Mouse (Mus musculus) gastrocnemius, adult 2 months (tissue): Measurements from ENCODE around the gene Cntnap4. TPM values are rescaled to one million over a fixed set of nuclear protein-coding genes. Genes with fewer than 3 reads are reported as not detected.
A peak's percentile ranks its signal among the peaks of the same experiment; 100 is the strongest.
"Not testable (repeated sequence)": the region's sequence is repeated elsewhere in the genome, so short reads cannot be mapped to it uniquely, and the experiment has no call there.

ENCODE experiments used
- DNase-seq: peaks from one replicate; pipeline ENCODE4 v3.0.0; 2022
- H3K27ac ChIP-seq: fragments of 200-600 bp; 2 replicates; pipeline ENCODE4 v1.8.1; 2022; ENCODE audit warnings: mild to moderate bottlenecking
- H3K4me3 ChIP-seq: fragments of 200-600 bp; 2 replicates; pipeline ENCODE4 v1.8.1; 2022; ENCODE audit warnings: mild to moderate bottlenecking, moderate library complexity
- CTCF ChIP-seq: fragments of 200-600 bp; IDR thresholded peaks from 2 replicates; pipeline ENCODE4 v1.8.1; 2022; ENCODE audit warnings: antibody characterized with exemption, mild to moderate bottlenecking, moderate library complexity
- intact Hi-C: fragments of 180-260 bp; cut with DNase I; formaldehyde crosslinking; loops from one replicate; pipeline ENCODE4 v1.15.1; 2025
- total RNA-seq, 2 experiments: library from RNA; stranded (reverse); gene quantifications; 2 replicates each; pipeline ENCODE4 v1.2.3; 2021

Cntnap4 gene
- total RNA-seq, 2 experiments from 2014 or later = 0.06 TPM; not detected in 1

GRCm38 (mm10) chr8:112755171-112755570 lies 185.3 kb downstream of the Cntnap4 start:
- DNase-seq = no peak
- no peak for TF ChIP-seq CTCF
- Histone ChIP-seq H3K27ac (no peak overlapping the region), H3K4me3 (no peak overlapping the region)
- intact Hi-C loops = no loop called here

DNA sequence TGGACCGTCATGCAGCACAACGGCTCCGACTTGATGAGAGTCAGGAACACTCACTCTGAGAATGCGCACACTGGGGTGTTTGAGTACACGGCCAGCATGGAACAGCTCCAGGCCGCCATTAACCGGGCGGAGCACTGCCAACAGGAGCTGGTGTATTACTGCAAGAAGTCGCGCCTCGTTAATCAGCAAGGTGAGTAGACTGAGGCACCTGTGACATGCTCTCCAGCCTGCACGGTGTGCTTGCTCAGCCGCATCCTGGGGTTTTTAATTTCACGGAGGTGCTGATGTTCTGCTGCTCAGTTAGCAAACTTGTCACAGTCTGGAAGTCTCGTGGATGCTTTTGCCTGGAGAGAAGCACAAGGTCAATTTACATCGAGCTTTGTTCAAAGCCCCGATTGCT lies 233.2 kb downstream of the Cntnap4 start:
- no peak overlapping the region for H3K4me3 ChIP-seq
- intact Hi-C loops = no loop called here
- DNase-seq = no peak
- no peak for TF ChIP-seq CTCF
- no peak overlapping the region for H3K27ac ChIP-seq

DNA sequence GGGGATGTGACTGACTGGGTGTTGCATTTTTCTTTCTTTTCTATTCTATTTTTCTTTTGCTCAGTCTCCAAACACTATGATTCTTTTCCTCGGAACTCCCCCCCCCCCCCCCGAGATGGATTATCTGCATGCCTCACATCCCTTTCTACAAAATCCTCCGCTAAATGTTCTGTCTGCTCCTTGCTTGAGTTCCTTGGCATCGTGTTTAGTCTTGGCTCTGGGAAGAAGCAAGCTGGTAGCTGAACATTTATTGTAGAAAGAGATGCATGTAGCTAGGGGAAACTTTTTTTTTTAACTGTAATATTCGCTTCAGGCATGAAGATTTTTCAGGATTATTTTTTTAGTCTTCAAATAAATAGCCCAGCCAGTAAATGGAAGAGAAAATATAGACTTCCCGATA lies 239.5 kb downstream of the Cntnap4 start:
- intact Hi-C loops = no loop called here
- DNase-seq = no peak
- no peak for TF ChIP-seq CTCF
- no peak overlapping the region for H3K27ac ChIP-seq
- H3K4me3 ChIP-seq = no peak overlapping the region

- intact Hi-C loops = no loop called here
- no peak for TF ChIP-seq CTCF
- DNase-seq = no peak
- no peak overlapping the region for H3K4me3 ChIP-seq
- H3K27ac ChIP-seq = no peak overlapping the region
Observed at GRCm38 (mm10) chr8:112841057-112841456, 271.2 kb downstream of the Cntnap4 start.

DNA sequence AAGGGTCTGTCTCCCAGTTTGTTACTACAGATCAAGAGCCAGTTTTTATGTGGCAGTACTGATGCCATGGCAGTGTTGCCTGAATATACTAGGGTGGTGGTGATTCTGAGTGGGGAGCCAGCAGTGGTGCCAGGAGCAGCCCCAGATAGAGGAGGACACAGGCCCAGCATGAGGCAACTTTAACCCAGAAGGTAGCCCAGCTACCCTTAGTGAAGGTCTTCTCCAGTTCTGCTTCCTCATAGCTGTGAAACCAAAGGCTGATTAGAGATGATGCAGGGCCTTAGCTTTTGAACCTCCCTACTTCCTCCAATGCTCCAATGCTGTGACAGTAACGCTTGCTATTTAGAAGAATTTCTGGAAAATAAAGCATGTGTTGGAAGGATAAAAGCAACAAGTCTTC lies 279.7 kb downstream of the Cntnap4 start:
- H3K4me3 ChIP-seq, H3K27ac ChIP-seq, intact Hi-C loops, DNase-seq: not testable (repeated sequence)

DNA sequence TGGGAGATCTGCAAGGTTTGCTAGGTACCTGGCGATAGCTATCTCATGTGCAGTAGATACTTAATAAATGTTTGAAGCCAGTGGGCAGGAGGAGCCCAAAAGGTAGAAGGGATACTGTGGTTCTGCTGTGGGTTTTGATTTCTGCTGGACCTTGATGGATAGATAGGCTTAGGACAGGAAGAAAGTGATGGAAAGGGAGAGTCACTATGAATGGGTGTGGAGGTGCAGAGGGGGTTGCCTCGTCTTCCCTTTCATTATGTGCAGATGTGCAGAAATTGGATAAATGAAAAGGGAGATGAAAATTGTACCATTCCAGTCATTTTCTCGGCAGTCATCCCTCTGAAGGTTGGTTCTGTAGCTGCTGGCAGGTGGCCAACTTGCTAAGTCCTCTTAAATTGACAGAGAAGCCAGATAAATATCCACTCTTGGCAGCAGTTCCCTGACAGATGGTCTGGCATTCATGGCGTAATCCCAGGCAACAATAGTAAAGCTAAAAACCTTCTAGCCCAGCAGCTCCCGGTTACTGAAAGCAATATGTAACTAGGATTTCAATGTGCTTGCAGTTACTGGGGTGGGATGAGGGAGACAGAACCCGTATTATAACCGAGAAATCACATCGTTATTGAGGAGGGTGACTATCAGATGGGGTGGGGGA lies 336.7 kb downstream of the Cntnap4 start:
- no peak overlapping the region for H3K27ac ChIP-seq
- H3K4me3 ChIP-seq = no peak overlapping the region
- intact Hi-C loops = no loop called here
- no peak for TF ChIP-seq CTCF
- peak; percentile 29 for DNase-seq

- no peak overlapping the region for H3K27ac ChIP-seq
- no peak for DNase-seq
- intact Hi-C loops = no loop called here
- H3K4me3 ChIP-seq = no peak overlapping the region
- TF ChIP-seq CTCF = no peak
Observed at GRCm38 (mm10) chr8:112909527-112909926, 339.7 kb downstream of the Cntnap4 start.

DNA sequence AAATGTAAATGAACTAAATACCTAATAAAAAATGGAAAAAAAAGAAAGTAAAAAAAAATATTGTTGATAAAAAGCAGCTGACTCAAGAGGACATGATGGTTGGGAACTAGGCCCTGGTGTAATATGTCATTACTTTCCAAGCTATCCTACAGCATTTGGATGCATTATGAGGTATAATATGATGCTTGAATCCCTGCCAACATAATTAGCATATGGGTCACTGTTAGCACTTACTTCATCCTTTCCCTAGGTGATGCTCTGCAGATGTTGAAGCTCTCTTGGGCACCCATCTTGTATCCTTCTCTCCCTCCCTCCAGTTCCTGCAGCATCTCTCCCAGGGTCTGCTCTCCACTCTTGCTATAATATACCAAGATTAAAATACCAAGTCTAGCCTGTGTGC lies 341.6 kb downstream of the Cntnap4 start:
- no peak for TF ChIP-seq CTCF
- no peak overlapping the region for H3K4me3 ChIP-seq
- no peak for DNase-seq
- intact Hi-C loops = no loop called here
- no peak overlapping the region for H3K27ac ChIP-seq

DNA sequence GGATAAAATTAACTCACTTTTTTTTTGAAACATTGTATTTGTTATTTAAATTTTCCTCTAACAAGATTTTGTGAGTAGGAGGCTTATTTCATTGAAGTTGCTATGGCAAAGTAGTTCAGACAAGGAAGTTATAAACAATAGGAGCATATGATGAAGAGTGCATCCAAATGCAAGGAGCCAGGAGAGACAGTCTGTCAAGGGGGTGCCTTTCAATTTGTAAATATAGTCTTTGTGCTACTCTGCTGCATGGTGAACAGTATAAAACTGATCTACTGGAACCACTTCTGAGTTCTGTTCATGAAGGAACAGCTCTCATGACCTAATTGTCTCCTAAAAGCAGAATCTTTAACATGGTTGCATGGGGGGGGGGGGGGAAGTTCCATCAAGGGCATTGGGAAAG lies 352.3 kb downstream of the Cntnap4 start:
- no peak for TF ChIP-seq CTCF
- H3K4me3 ChIP-seq = no peak overlapping the region
- no peak for DNase-seq

GRCm38 (mm10) chr8:112922789-112923188 lies 352.9 kb downstream of the Cntnap4 start:
- no peak overlapping the region for H3K4me3 ChIP-seq
- intact Hi-C loops = no loop called here
- H3K27ac ChIP-seq = no peak overlapping the region
- TF ChIP-seq CTCF = no peak
- DNase-seq = no peak

More for the DNA sequence above, 352.3 kb downstream of the Cntnap4 start:
- intact Hi-C loops = no loop called here
- H3K27ac ChIP-seq = no peak overlapping the region
